Mouse (Mus musculus): ENCODE measurements around the gene Gzmb. TPM values are rescaled to one million over a fixed set of nuclear protein-coding genes. Genes with fewer than 3 reads are reported as not detected.

Gene Gzmb
- polyA plus RNA-seq, 1 experiment from 2014 or later: 1.4 TPM

DNA sequence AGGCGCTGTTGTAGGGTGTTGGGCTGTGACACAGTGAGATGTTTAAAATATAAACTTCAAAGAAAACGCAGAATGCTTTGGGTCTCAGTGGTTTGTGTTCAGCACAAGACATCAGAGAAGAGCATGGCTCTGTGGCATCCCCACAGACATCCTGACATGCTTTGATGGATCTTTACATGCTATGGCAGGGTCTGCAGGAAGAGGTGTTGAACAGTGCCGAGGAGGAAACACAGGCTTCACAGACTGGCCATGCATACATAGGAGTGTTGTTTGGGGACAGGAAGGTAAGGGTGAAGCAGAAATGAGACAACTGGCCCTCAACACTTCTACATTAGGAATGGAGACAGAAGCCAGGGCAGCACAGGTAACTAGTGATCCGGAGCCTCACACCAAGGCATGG, 34.0 kb upstream of the Gzmb start:
- no peak overlapping the region for H3K9ac ChIP-seq (replicated peaks; ENCODE audit: low read depth)
- no peak overlapping the region for H3K4me3 ChIP-seq (ENCODE audit: low read depth, low read length)
- H3K9me3 ChIP-seq (ENCODE audit: low read length): no peaks in the 10 kb centered on the region
- 69% methylated on average over 4 of the region's 4 CpGs for WGBS
- H3K27me3 ChIP-seq (replicated peaks; ENCODE audit: insufficient read depth, low read length): no peaks in the 10 kb centered on the region
- H3K4me2 ChIP-seq (replicated peaks; ENCODE audit: low read depth, low read length): no peak overlapping the region
- no peak for DNase-seq (ENCODE audit: low spot score)
- TF ChIP-seq EP300 (IDR thresholded peaks at IDR 0.05) (no peak), CTCF (IDR thresholded peaks at IDR 0.05) (no peak)
- no peak for ATAC-seq
- no peaks in the 10 kb centered on the region for H3K36me3 ChIP-seq (ENCODE audit: insufficient read depth, low read length)
- H3K27ac ChIP-seq (ENCODE audit: low read length): no peak overlapping the region
- H3K4me1 ChIP-seq (ENCODE audit: insufficient read depth, low read depth, low read length): no peaks in the 10 kb centered on the region

GRCm38 (mm10) chr14:56293146-56293545, 31.1 kb upstream of the Gzmb start:
- H3K4me3 ChIP-seq (ENCODE audit: low read depth, low read length): no peak overlapping the region
- no peak overlapping the region for H3K27ac ChIP-seq (ENCODE audit: low read length)

DNA sequence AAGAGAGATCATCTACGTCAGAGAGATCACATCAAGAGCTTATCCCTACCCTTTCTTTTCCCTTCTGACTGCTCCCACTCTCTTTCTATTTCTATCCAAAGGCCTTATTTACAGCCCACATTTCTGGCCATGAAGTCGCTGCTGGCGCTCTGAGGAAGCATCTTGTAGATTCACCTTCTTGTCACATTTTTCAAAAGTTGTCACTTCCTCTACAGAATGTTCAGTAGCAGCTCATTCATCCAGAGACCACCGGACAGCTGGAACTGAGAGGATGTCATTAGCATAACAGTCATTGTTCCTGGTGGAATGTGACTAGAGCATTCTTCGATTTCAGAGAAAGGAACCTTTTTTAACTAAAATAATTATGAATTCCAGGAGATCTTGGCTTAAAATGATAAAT, 26.6 kb upstream of the Gzmb start:
- 36% methylated on average over 5 of the region's 5 CpGs for WGBS
- H3K4me1 ChIP-seq (ENCODE audit: insufficient read depth, low read depth, low read length): no peaks in the 10 kb centered on the region
- ATAC-seq: no peak
- no peak overlapping the region for H3K4me3 ChIP-seq (ENCODE audit: low read depth, low read length)
- no peaks in the 10 kb centered on the region for H3K36me3 ChIP-seq (ENCODE audit: insufficient read depth, low read length)
- no peak overlapping the region for H3K27ac ChIP-seq (ENCODE audit: low read length)
- H3K4me2 ChIP-seq (replicated peaks; ENCODE audit: low read depth, low read length): no peak overlapping the region
- no peaks in the 10 kb centered on the region for H3K9me3 ChIP-seq (ENCODE audit: low read length)
- no peaks in the 10 kb centered on the region for H3K27me3 ChIP-seq (replicated peaks; ENCODE audit: insufficient read depth, low read length)
- H3K9ac ChIP-seq (replicated peaks; ENCODE audit: low read depth): no peak overlapping the region
- no peak for TF ChIP-seq CTCF (IDR thresholded peaks at IDR 0.05)
- no peak for TF ChIP-seq EP300 (IDR thresholded peaks at IDR 0.05)
- DNase-seq (ENCODE audit: low spot score): no peak

More at GRCm38 (mm10) chr14:56293146-56293545, 31.1 kb upstream of the Gzmb start:
- Histone ChIP-seq H3K36me3 (ENCODE audit: insufficient read depth, low read length) (no peaks in the 10 kb centered on the region), H3K4me2 (replicated peaks; ENCODE audit: low read depth, low read length) (no peak overlapping the region), H3K9ac (replicated peaks; ENCODE audit: low read depth) (no peak overlapping the region), H3K9me3 (ENCODE audit: low read length) (no peaks in the 10 kb centered on the region), H3K4me1 (ENCODE audit: insufficient read depth, low read depth, low read length) (no peaks in the 10 kb centered on the region), H3K27me3 (replicated peaks; ENCODE audit: insufficient read depth, low read length) (no peaks in the 10 kb centered on the region)
- TF ChIP-seq CTCF (IDR thresholded peaks at IDR 0.05) (no peak), EP300 (IDR thresholded peaks at IDR 0.05) (no peak)
- DNase-seq (ENCODE audit: low spot score) (no peak), ATAC-seq (no peak)

DNA sequence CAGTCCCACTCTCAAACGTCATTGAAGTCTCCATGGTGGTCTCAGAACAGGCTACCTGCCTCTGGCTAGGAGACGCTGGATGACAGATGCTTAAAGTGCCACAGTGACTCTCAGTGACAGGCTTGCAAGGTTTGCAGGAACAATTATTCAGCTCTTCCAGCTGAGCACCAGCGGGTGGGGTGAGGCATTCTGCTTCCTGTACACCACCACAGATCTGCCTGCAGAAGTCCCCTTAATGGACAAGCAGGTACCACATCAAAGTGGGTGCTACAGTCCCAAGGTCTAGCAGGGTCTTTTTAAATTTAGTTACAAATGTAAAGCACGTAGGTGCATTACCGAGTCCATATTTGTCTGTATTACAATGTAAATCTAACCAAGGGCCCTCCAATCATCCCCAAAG, 25.7 kb upstream of the Gzmb start:
- Histone ChIP-seq H3K4me3 (ENCODE audit: low read depth, low read length) (no peak overlapping the region), H3K9me3 (ENCODE audit: low read length) (no peaks in the 10 kb centered on the region), H3K36me3 (ENCODE audit: insufficient read depth, low read length) (no peaks in the 10 kb centered on the region), H3K4me2 (replicated peaks; ENCODE audit: low read depth, low read length) (no peak overlapping the region), H3K4me1 (ENCODE audit: insufficient read depth, low read depth, low read length) (no peaks in the 10 kb centered on the region), H3K27ac (ENCODE audit: low read length) (no peak overlapping the region), H3K27me3 (replicated peaks; ENCODE audit: insufficient read depth, low read length) (no peaks in the 10 kb centered on the region), H3K9ac (replicated peaks; ENCODE audit: low read depth) (no peak overlapping the region)
- WGBS: 65% methylated on average over 5 of the region's 5 CpGs
- TF ChIP-seq CTCF (IDR thresholded peaks at IDR 0.05): no peak
- no peak for TF ChIP-seq EP300 (IDR thresholded peaks at IDR 0.05)
- DNase-seq (ENCODE audit: low spot score) (no peak), ATAC-seq (no peak)

- DNase-seq (ENCODE audit: low spot score) (no peak), ATAC-seq (no peak)
- TF ChIP-seq EP300 (IDR thresholded peaks at IDR 0.05) (no peak), CTCF (IDR thresholded peaks at IDR 0.05) (no peak)
- 80% methylated on average over 6 of the region's 6 CpGs for WGBS
- no peaks in the 10 kb centered on the region for H3K4me1 ChIP-seq (ENCODE audit: insufficient read depth, low read depth, low read length)
- H3K27ac ChIP-seq (ENCODE audit: low read length): no peak overlapping the region
- H3K36me3 ChIP-seq (ENCODE audit: insufficient read depth, low read length): no peaks in the 10 kb centered on the region
- H3K9ac ChIP-seq (replicated peaks; ENCODE audit: low read depth): no peak overlapping the region
- no peaks in the 10 kb centered on the region for H3K9me3 ChIP-seq (ENCODE audit: low read length)
- H3K27me3 ChIP-seq (replicated peaks; ENCODE audit: insufficient read depth, low read length): no peaks in the 10 kb centered on the region
- H3K4me3 ChIP-seq (ENCODE audit: low read depth, low read length): no peak overlapping the region
- no peak overlapping the region for H3K4me2 ChIP-seq (replicated peaks; ENCODE audit: low read depth, low read length)
Measured at GRCm38 (mm10) chr14:56284356-56285325, 22.6 kb upstream of the Gzmb start.

- Histone ChIP-seq H3K36me3 (ENCODE audit: insufficient read depth, low read length) (no peaks in the 10 kb centered on the region), H3K4me3 (ENCODE audit: low read depth, low read length) (no peak overlapping the region), H3K9ac (replicated peaks; ENCODE audit: low read depth) (no peak overlapping the region), H3K27me3 (replicated peaks; ENCODE audit: insufficient read depth, low read length) (no peaks in the 10 kb centered on the region), H3K4me2 (replicated peaks; ENCODE audit: low read depth, low read length) (no peak overlapping the region), H3K27ac (ENCODE audit: low read length) (no peak overlapping the region), H3K4me1 (ENCODE audit: insufficient read depth, low read depth, low read length) (no peaks in the 10 kb centered on the region), H3K9me3 (ENCODE audit: low read length) (no peaks in the 10 kb centered on the region)
- TF ChIP-seq EP300 (IDR thresholded peaks at IDR 0.05): no peak
- TF ChIP-seq CTCF (IDR thresholded peaks at IDR 0.05): no peak
- DNase-seq (ENCODE audit: low spot score) (no peak), ATAC-seq (no peak)
- WGBS: 78% methylated on average over 1 of the region's 1 CpGs
Measured at GRCm38 (mm10) chr14:56283816-56284215, 21.8 kb upstream of the Gzmb start.

Data from lung, postnatal 0 days (tissue).